Mouse (Mus musculus) E14TG2a.4 (cell line): ENCODE measurements around the gene Slc25a24.

Experiments used
- H3K27me3 ChIP-seq: 2 replicates; pipeline ENCODE4 v1.6.1; 2014; ENCODE audit warnings: low read length, control low read depth; ENCODE audit not compliant: insufficient read depth
- H3K36me3 ChIP-seq: 2 replicates; pipeline ENCODE4 v1.6.1; 2014; ENCODE audit warnings: low read length, control low read depth; ENCODE audit not compliant: insufficient read depth
- H3K4me1 ChIP-seq: replicated peaks from 2 replicates; pipeline ENCODE4 v1.6.1; 2014; ENCODE audit warnings: low read depth, low read length, control low read depth
- H3K4me3 ChIP-seq: replicated peaks from 2 replicates; pipeline ENCODE4 v1.5.1; 2014; ENCODE audit warnings: mild to moderate bottlenecking, low read length
- H3K9me3 ChIP-seq: 2 replicates; pipeline ENCODE4 v1.6.1; 2014; ENCODE audit warnings: low read length, control low read depth
- CTCF ChIP-seq: conservative IDR thresholded peaks from 2 replicates; pipeline ENCODE4 v1.5.1; 2014; ENCODE audit warnings: low read length
- NANOG ChIP-seq: IDR thresholded peaks from 2 replicates; pipeline ENCODE4 v1.6.1; 2014; ENCODE audit warnings: borderline replicate concordance, low read length, mixed read lengths
- POU5F1 ChIP-seq: IDR thresholded peaks from 2 replicates; pipeline ENCODE4 v1.6.1; 2014; ENCODE audit warnings: low read length, borderline replicate concordance

Slc25a24 gene

GRCm38 (mm10) chr3:109123531-109123981 is 607 bp downstream of the Slc25a24 start:
- H3K36me3 ChIP-seq = no peaks in the 10 kb centered on the region
- H3K4me1 ChIP-seq = peaks cover 7% of the 10 kb centered on the region
- peaks cover 31% of the 10 kb centered on the region for H3K27me3 ChIP-seq
- no peaks in the 10 kb centered on the region for H3K9me3 ChIP-seq
- peak overlapping the region; percentile 81 for H3K4me3 ChIP-seq
- TF ChIP-seq CTCF = no peak
- no peak for TF ChIP-seq POU5F1
- no peak for TF ChIP-seq NANOG

- TF ChIP-seq NANOG (no peak), CTCF (no peak), POU5F1 (no peak)
- no peaks in the 10 kb centered on the region for H3K9me3 ChIP-seq
- no peak overlapping the region for H3K4me3 ChIP-seq
- H3K4me1 ChIP-seq = peaks cover 7% of the 10 kb centered on the region
- no peaks in the 10 kb centered on the region for H3K36me3 ChIP-seq
- H3K27me3 ChIP-seq = peaks cover 31% of the 10 kb centered on the region
Observed at GRCm38 (mm10) chr3:109124091-109124490, 1.1 kb downstream of the Slc25a24 start.

DNA sequence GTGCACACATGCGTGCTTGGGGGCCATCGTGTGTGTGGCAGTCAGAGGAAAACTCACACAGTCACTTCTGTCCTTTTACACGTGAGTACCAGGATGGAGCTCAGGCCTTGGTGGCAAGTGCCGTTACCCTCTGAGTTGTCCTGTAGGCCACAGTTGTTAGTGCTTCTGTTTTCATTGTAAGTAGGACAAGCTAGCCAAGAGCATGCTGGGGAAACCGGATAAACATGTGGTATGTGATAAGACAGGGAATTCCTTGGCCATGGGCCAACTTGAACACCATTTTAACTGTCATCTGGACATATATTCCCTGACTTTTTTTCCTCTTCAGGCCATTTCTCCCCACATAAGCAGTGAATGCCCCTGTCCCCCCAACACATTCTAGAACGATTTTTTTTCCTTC is 2.6 kb downstream of the Slc25a24 start:
- Histone ChIP-seq H3K9me3 (no peaks in the 10 kb centered on the region), H3K4me1 (peaks cover 7% of the 10 kb centered on the region), H3K27me3 (peaks cover 29% of the 10 kb centered on the region), H3K4me3 (no peak overlapping the region), H3K36me3 (no peaks in the 10 kb centered on the region)
- TF ChIP-seq NANOG = no peak
- TF ChIP-seq CTCF = no peak
- TF ChIP-seq POU5F1 = no peak

DNA sequence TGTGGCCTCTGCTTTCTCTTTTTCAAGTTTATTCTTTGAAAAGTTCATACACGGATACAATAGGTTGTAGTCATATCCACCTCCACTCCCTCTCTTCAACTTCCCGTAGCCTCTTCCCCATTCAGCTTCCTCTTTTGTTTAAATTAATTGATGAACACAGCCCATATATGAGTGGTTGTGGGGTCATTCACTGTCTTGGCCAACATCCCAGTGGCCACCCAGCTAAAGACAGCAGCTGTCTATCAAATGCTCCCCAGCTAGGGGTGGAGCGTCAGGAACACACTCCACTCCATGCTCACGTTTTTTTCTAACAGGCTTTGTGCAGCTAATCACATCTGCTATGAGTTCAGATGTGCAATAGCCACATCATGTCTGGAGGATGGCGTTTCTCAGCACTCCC is 6.8 kb downstream of the Slc25a24 start:
- TF ChIP-seq POU5F1 (no peak), CTCF (no peak)
- Histone ChIP-seq H3K36me3 (no peaks in the 10 kb centered on the region), H3K27me3 (peaks cover 7% of the 10 kb centered on the region; the same call in 1 of the 2 replicates), H3K4me3 (no peak overlapping the region), H3K9me3 (peaks cover 7% of the 10 kb centered on the region; the same call in 1 of the 2 replicates), H3K4me1 (no peaks in the 10 kb centered on the region)

DNA sequence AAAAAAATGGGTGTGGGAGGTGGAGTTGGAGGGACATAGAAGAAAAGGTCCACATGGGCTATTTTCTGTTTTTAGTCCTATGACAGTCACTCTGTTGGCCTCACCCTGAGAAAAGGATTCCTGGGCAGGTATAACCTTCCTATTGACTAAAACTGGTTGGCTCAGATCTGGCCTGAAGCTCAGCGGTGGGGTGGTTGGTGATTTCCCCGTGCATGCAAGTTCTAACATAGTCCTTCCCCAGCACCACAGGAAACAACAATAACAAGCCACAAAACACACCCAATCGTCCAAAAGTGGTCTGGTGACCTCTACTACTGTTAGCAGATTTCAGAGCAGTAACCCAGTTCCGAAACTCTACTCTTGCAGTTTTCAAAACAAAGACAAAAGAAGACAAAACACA is 10.0 kb downstream of the Slc25a24 start:
- no peak for TF ChIP-seq CTCF
- no peak for TF ChIP-seq POU5F1
- TF ChIP-seq NANOG = no peak
- no peak overlapping the region for H3K4me3 ChIP-seq
- no peaks in the 10 kb centered on the region for H3K4me1 ChIP-seq
- H3K27me3 ChIP-seq = 0 out of 2 replicates have a peak, but pooled peaks cover 4% of the 10 kb centered on the region
- peaks cover 7% of the 10 kb centered on the region; the same call in 1 of the 2 replicates for H3K9me3 ChIP-seq
- no peaks in the 10 kb centered on the region for H3K36me3 ChIP-seq

- TF ChIP-seq NANOG (no peak), POU5F1 (no peak), CTCF (no peak)
Observed at GRCm38 (mm10) chr3:109134036-109134435, 11.1 kb downstream of the Slc25a24 start.

DNA sequence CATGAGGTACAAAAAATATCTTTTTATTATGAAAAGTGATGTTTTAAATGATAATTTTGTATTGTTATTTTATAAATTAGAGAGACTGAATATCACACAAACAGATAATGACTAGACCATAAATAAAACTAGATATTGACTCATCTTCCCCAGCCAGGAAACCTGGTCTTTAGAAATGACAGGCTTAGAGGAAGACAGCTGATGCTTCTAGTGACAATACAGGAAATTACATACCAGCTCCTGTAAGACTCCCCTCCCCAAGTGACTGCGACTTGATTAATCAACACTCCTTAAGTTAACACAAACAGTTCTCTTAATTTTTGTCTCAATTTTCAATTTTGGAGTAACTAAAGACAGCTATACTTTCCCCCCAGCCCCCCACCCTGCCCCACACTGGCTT is 12.4 kb downstream of the Slc25a24 start:
- Histone ChIP-seq H3K9me3 (peaks cover 7% of the 10 kb centered on the region; the same call in 1 of the 2 replicates), H3K36me3 (no peaks in the 10 kb centered on the region), H3K4me1 (no peaks in the 10 kb centered on the region), H3K4me3 (no peak overlapping the region), H3K27me3 (0 out of 2 replicates have a peak, but pooled peaks cover 4% of the 10 kb centered on the region)
- TF ChIP-seq POU5F1 (no peak), NANOG (no peak), CTCF (no peak)

More at GRCm38 (mm10) chr3:109134036-109134435, 11.1 kb downstream of the Slc25a24 start:
- Histone ChIP-seq H3K27me3 (0 out of 2 replicates have a peak, but pooled peaks cover 4% of the 10 kb centered on the region), H3K4me3 (no peak overlapping the region), H3K4me1 (no peaks in the 10 kb centered on the region), H3K36me3 (no peaks in the 10 kb centered on the region), H3K9me3 (peaks cover 7% of the 10 kb centered on the region; the same call in 1 of the 2 replicates)

DNA sequence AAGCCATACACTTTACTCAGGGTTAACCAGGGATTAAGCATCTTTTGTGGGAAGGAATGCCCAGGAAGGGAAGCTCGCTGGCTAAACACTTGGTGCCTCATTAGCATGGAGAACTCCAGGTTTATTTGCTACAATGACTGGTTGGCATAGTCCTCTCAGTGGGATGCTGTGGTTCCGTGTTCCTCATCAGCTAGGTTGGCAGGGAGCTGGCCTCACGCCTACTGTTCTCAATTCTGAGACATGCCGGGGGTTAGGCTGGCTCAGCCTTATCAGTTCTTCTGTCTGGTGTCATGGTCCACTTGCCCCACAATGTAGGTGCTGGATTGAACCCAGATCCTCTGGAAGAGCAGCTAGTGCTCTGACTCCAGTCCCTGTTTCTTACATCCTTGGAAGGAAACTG is 29.6 kb downstream of the Slc25a24 start:
- H3K9me3 ChIP-seq = 0 out of 2 replicates have a peak, but pooled peaks cover 3% of the 10 kb centered on the region
- no peaks in the 10 kb centered on the region for H3K36me3 ChIP-seq
- H3K4me3 ChIP-seq = no peak overlapping the region
- H3K27me3 ChIP-seq = no peaks in the 10 kb centered on the region
- H3K4me1 ChIP-seq = no peaks in the 10 kb centered on the region
- TF ChIP-seq POU5F1 (no peak), CTCF (no peak), NANOG (no peak)

DNA sequence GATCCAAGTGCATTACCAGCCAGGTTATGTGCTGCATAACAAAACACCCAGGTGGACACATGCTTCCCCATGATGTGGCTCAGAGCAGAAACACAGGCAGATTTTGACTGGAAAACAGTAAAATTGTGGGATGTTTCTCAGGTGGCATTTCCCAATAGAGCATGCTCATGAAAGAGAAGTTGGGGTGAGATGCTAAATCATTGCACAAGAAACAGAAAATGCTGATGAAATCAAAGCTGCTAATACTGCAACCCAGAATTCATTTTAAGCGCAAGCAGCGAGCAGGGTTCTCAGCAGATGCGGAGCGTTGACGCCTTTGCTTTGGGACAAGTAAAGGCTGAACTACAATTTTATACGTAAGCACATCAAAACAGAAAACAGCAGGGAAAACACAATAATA is 30.5 kb downstream of the Slc25a24 start:
- Histone ChIP-seq H3K9me3 (no peaks in the 10 kb centered on the region), H3K36me3 (no peaks in the 10 kb centered on the region), H3K27me3 (no peaks in the 10 kb centered on the region), H3K4me1 (no peaks in the 10 kb centered on the region), H3K4me3 (no peak overlapping the region)
- TF ChIP-seq POU5F1 (no peak), CTCF (no peak), NANOG (no peak)
